Mouse (Mus musculus) layer of hippocampus, adult 11-12 months (tissue): ENCODE measurements around the gene Coa6.

ENCODE experiments used
- DNase-seq: peaks from one replicate; pipeline ENCODE4 v3.0.0; 2022; ENCODE audit warnings: low spot score

Gene Coa6

DNA sequence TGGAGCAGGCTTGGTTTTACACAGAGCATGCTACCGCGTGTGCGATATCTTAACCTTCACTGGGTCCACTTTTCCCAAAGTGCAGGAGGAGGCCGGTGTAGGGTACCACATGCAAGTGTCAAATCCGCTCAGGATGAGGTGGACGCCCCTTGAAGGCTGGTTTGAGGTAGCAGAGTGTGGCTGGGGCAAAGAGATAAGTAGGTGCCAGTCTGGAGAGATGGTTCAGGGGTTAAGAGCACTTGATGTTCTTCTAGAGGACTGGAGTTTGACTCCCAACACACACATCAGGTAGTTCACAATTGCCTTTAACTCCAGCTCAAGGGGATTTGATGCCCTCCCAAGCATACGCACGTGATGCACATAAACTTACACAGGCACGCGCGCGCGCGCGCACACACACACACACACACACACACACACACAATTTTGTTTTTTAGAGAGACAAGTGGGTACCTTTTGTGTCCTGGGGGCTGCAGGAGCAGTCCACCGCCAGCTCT is 51.5 kb downstream of the Coa6 start:
- DNase-seq, result no peak

DNA sequence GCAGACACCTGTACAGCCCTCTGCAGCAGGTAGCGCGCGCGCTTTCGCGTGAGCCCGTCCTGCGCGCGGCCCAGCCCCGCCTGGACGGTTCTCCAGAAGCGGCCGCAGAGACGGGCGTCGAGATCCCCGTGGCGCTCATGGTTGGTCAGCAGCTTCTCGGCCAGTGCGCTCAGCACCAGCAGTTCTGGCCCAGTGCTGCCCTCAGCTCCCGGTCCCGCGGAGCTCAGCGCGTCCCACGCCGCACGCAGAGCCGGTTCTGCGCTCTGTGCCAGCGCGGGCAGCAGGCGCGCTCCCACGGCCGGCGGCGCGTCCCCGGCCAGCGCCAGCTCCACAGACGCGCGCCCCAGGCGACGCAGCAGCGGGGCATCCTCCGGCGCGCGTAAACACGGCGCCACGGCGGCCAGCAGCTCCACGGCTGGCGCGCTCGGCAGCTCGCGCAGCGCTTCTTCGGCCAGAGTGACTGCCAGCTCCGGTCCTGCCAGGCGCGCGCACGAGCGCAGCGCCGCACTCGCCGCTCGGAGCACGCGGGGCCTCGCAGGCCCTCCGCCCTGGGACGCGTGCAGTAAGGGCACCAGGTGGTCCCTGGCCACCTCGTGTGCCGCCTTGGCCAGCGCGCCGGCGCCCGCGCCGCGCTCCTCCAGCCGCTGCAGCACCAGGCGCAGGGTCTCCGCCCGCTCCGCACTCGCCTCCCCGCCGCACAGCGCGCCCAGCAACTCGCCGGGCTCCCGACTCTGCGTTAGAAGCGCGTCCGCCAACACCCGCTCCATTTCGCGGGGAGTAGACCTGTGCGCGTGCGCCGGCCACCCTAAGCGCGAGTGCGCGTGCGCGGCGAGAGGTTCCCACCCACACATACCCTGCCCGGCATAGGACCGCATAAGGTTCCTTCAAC is 52.2 kb downstream of the Coa6 start, which contains the start of gene Tarbp1:
Tarbp1 (minus strand) TSS at position 767 of the 889 bp plus-strand sequence.
- peak; percentile 89 for DNase-seq
